Mouse (Mus musculus) ES-Bruce4 (cell line): ENCODE results near the gene Akr1d1.

Experiments used
- CTCF ChIP-seq: IDR thresholded peaks from one replicate; pipeline ENCODE4 v1.8.1; 2011; ENCODE audit warnings: low read depth, low read length
- EP300 ChIP-seq: IDR thresholded peaks from 2 replicates; pipeline ENCODE4 v1.6.1; 2011; ENCODE audit warnings: low read depth, low read length; ENCODE audit not compliant: insufficient read depth
- POLR2A ChIP-seq: IDR thresholded peaks from one replicate; pipeline ENCODE4 v1.8.1; 2011; ENCODE audit warnings: low read length; ENCODE audit not compliant: insufficient read depth

DNA sequence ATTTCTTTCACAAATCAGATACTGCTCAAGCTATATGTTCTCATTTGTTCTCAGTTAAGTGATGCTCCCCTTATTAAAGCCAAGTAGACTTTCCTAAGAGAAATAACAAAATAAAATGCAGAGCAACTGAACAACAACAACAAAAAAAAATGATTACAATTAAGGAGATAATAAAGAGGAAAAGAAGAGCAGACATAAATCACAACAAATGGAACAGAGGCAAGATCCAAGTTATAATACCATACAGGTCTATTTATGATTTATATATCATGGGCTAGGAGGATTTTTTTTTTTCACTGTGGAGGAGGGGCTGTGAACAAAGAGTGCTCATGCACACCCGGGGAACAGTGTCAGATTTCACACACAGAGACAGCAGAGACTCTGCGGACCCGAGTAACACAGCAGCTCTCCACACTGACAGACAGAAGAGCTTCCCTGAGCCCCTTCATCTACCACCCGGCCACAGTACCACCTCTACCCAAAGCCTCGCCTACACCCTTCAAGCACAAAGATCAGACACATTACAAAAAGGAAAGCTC is 63.6 kb downstream of the Akr1d1 start:
- TF ChIP-seq POLR2A, result no peak
- no peak for TF ChIP-seq CTCF
- TF ChIP-seq EP300, result no peak
